Mouse (Mus musculus): ENCODE data around the gene Tom1.

Gene Tom1

DNA sequence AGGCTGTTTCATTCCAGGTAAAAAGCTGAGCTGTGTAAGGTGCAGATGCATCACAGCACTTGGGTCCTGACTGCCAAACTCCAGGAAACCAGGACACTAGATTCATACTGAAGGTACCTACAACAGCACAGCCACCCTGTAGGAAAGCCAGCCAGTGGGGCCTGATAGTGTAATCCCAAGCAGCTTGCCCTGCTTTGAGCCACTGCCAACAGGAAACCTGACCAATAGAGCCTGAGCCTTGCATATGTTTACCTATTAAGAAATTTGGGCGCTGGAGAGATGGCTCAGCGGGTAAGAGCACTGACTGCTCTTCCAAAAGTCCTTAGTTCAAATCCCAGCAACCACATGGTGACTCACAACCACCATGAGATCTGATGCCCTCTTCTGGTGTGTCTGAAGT, 8.7 kb downstream of the Tom1 start:
- DNase-seq (ENCODE audit: low read depth in 2 of 2, low spot score in 2 of 2) = no peak

DNA sequence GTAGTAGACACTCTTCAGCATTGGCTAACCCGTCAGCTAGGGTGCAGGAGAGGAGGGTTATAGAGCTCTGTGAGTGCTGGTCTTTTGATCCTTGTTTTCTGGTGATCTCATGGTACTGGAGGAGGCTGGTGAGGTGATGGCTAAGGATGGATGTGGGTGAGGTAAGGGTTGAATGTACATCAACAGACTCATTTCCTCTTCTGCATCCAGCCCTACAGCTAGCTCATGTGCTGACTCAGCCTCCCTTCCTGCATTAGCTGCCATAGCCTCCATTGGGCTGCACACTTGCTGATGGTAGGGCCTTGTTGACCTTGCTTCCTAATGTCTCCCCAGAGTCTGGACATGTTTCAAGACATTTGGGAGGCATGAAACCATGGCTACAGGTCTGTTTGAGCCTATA, 9.5 kb downstream of the Tom1 start:
- DNase-seq (ENCODE audit: low read depth in 2 of 2, low spot score in 2 of 2) = no peak

DNA sequence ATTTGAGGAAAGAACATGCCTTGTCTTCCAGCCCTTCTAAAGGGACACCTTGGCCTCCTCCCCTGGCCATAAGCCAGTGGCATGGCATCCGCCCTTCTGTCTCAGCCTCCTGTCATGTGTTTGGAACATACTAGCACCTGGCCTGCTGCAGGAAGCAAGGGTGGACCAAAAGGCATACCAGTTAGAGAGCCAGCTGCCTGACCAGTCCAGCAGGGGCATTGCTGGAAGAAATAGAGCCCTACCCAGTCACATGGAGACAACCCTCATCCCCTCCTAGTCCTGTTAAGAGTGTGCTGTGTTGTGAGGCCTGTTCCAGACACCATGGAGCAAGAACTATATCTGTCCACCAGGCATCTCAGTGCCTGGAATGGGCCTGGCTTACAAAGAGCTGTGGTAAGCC, 12.8 kb downstream of the Tom1 start:
- DNase-seq (ENCODE audit: low read depth in 2 of 2, low spot score in 2 of 2) = no peak

GRCm38 (mm10) chr8:75047784-75048183, 14.3 kb downstream of the Tom1 start:
- no peak for DNase-seq (ENCODE audit: low read depth in 2 of 2, low spot score in 2 of 2)

GRCm38 (mm10) chr8:75053342-75053741, 19.8 kb downstream of the Tom1 start:
- DNase-seq (ENCODE audit: low read depth in 2 of 2, low spot score in 2 of 2) = no peak

- DNase-seq (ENCODE audit: low read depth in 2 of 2, low spot score in 2 of 2) = no peak
Measured at GRCm38 (mm10) chr8:75055673-75056072, 22.2 kb downstream of the Tom1 start.

DNA sequence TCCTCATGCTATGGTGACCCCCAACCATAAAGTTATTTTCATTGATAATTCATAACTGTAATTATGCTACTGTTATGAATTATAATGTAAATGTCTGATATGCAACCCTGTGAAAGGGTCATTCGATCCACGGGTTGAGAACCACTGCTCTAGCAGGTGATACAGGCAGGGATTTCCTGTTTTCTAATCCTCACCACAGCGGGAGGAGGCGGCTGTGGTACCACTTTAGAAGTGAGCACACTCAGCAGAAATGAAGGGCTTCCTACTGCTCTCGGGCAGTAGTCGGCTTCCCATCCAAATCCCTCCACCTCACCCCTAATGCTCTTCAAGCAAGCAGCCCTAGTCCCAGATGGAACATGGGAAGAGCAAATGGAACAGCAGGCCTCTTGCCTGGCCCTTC, 26.5 kb downstream of the Tom1 start:
- DNase-seq (ENCODE audit: low read depth in 2 of 2, low spot score in 2 of 2) = no peak

DNA sequence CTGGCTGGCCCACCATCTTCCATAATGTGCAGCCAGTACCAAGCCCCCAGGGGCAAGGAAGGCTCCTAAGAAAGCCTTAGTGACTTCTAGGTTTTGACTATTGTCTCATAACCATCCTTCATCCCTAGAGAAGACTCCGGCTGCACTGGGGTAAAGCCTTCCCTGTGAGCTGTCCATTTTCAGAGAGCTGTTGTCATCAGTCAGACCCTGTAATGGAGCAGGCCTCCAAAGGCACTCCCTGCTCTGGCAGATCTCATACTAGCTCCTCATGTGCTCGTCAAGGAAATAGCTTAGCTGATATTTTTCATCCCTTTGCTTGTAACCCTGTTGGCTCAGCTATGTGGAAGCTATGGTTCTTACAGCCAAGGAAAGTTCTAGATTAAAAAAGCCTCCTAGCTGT, 27.3 kb downstream of the Tom1 start:
- DNase-seq (ENCODE audit: low read depth in 2 of 2, low spot score in 2 of 2) = no peak

DNA sequence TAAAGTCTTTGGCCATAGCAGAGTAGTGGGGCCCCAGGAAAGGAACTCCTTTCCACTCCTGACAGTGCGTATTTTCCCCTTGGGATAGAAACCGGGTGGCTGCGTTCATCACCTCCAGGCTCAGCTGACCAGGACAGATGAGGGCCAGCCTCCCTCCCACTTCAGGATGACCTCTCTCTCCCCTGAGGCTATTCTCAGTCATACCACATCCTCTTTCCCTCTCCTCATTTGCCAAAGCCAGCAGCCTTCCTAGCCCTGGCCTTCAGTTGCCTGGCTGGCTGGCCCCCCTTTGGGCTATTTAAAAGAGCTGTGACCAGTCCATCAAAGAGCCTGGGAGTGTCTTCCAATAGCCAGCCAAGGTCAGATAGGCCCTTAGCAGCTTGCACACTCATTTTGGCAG, 29.8 kb downstream of the Tom1 start:
- DNase-seq (ENCODE audit: low read depth in 2 of 2, low spot score in 2 of 2) = no peak

GRCm38 (mm10) chr8:75064790-75065189, 31.3 kb downstream of the Tom1 start:
- no peak for DNase-seq (ENCODE audit: low read depth in 2 of 2, low spot score in 2 of 2)

- DNase-seq (ENCODE audit: low read depth in 2 of 2, low spot score in 2 of 2) = no peak
Measured at GRCm38 (mm10) chr8:75067287-75067686, 33.8 kb downstream of the Tom1 start.

DNA sequence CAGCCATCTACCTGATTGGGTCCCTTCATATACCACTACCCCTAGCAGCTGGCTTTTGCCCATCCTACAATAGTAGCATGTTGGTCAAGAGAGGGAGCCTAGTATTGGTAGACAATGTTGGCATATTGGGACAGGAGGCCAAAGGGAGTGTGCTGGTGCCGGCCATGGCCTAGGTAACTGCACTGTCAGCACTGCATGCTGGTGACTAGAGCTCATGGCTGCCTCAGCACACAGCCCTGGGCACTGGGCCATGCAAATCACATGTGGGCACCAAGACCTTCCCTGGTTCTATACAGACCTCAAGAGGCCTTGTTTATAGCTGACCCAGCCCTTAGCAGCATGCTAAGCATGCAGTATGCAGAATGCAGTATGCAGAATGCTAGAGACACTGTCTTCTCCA, 36.8 kb downstream of the Tom1 start:
- DNase-seq (ENCODE audit: low read depth in 2 of 2, low spot score in 2 of 2) = no peak

- peak; percentile 37 to 55 for DNase-seq (ENCODE audit: low read depth in 2 of 2, low spot score in 2 of 2)
Measured at GRCm38 (mm10) chr8:75071627-75072346, 38.3 kb downstream of the Tom1 start.

DNA sequence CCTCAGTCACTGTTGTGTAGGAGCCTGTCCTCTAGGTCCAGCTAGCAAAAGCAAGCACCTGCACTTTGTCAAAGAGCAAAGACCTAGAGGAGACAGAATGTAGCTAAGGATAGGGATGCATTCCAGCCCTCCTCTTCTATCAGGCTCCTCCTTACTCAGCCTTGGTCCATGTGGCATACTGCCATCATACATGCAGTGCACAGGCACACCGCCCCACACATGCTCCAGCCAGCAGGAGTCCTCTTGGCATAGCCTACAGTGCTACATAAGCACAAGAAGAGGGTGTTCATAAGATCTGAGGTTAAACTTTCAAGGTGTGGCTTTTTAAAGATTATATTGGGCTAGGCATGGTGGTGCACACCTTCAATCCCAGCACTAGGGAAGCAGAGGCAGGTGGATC, 41.4 kb downstream of the Tom1 start:
- DNase-seq (ENCODE audit: low read depth in 2 of 2, low spot score in 2 of 2) = no peak

DNA sequence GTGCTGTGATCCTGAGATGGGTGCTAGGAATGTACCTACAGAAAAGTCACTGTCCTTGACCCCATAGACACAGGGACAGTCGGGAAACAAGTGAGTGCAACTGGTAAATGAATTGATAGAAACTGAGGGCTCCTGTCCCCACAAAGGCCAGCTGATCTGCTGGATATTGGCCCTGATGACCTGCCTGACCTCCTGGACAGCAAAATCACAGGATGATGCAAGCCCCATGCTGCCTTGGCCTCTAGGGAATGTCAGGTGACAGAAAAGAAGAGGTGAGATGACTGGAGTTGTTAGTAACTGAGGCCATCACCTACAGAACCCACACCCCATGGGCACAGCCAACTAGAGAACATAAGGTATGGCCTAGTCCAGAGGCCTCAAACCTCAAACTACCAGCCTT, 44.7 kb downstream of the Tom1 start:
- DNase-seq (ENCODE audit: low read depth in 2 of 2, low spot score in 2 of 2) = no peak

DNA sequence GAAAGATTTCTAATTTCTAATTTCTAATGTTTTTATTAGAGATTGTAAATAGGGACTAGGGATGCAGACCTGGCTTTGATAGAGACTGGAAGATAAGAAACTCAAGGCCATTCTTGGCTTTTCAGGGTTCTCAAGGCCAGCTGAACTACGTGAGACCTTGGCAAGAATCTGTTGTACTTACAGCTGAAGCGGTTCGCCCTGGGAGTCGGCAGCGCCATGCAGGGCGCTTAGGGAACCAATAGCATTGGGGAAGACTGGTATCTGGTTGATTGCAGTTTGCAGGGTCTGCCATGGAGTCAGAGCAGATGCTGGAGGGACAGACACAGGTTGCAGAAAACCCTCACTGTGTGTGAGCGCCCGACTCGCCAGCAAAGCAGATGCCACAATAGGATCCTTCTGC, 45.3 kb downstream of the Tom1 start:
- no peak for DNase-seq (ENCODE audit: low read depth in 2 of 2, low spot score in 2 of 2)

DNA sequence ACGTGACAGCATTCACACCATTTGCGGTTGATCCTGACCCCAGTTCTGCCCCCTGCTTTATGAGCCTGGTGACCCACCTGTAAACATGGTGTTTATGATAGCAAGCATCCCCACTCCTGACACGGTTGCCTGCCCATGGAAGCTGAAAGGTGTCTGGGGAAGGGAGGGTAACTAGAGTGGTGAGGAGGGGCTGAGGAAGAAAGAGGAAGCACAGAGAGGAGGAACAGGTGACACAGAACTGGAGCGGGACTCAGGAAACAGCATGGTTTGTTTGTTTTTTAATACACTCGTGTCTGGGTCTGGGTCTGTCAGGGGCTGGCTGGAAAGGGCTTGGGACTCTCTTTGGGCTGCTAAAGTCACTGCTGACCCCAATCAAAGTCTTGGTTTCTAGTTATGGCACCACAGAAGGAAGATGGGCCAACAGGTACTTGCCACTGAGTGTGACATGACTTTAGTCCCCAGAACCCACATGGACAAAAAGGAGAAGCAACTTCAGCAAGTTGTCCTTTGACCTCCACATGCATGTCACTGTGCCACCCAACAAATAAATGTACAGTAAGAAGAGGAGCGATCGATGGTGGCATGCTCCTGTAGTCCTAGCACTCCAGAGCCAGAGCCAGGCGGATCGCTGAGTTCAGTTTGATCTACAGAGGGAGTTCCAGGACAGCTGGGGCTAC, 48.0 kb downstream of the Tom1 start:
- no peak for DNase-seq (ENCODE audit: low read depth in 2 of 2, low spot score in 2 of 2)

GRCm38 (mm10) chr8:75082181-75082805, 48.8 kb downstream of the Tom1 start:
- DNase-seq (ENCODE audit: low read depth in 2 of 2, low spot score in 2 of 2) = no peak

- peak in 1 of 2 experiments; percentile 12 for DNase-seq (ENCODE audit: low read depth in 2 of 2, low spot score in 2 of 2)
Measured at GRCm38 (mm10) chr8:75083846-75084245, 50.3 kb downstream of the Tom1 start.

DNA sequence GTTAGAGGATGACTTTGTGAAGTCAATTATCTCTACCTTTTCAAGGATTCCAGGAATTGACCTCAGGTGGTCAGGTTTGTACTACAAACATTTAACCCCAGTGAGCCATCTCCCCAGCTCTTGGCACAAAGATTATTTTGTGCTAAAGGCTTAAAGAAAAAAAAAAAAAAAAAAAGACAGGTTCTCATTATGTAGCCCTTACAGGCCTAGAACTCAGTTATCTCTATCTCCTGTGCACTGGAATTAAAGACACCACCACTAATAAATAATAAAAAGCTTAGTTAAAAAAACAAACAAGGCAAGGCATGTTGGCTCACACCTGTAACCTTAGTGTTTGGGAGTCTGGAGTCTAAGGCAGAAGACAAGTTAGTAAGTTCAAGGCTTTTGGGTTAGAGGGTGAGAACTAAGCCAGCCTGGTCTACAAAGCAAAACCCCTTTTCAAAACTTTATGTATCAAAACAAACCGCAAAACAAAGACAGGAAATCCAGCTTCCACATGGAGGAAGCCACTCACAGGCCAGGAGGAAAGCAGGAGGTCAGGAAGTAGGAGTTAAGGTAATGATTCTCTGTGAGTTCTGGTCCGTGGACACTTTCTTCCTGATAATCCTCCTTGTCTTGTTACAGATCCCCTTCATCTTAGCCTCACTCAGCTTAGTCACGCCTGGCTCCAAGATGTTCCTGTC, 51.0 kb downstream of the Tom1 start:
- DNase-seq (ENCODE audit: low read depth in 2 of 2, low spot score in 2 of 2) = no peak

GRCm38 (mm10) chr8:75086002-75086401, 52.5 kb downstream of the Tom1 start:
- no peak for DNase-seq (ENCODE audit: low read depth in 2 of 2, low spot score in 2 of 2)

GRCm38 (mm10) chr8:75087127-75087526, 53.6 kb downstream of the Tom1 start:
- no peak for DNase-seq (ENCODE audit: low read depth in 2 of 2, low spot score in 2 of 2)
